Comparison of ENCODE assay signal across 7 mouse cellular contexts in the genomic region with DNA sequence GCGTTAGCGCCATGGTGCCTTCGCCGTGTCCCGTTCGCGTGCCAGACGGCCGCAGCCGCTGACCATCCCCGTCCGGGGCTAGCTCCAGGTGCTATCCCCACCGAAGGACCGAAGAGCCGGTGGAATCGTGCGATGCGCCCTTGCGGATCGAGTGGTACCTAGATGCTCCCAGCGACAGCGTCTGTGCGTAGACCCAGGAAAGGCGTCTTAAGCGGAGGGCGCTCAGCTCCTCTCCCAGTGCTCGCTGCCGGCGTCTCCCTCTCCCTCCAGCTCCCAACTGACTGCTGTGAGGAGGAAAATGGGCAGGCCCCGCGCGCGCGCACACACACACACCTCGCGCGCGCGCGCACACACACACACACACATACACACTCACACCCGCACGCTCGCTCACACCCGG. TPM values are rescaled to one million over a fixed set of nuclear protein-coding genes. Genes with fewer than 3 reads are reported as not detected.
A peak's percentile ranks its signal among the peaks of the same experiment; 100 is the strongest.
DNase-seq lines count a peak whose midpoint lies in the region; ATAC-seq lines count a peak whose summit lies in the region.

A gene (minus strand): TSS at position 270 of the 400 bp plus-strand sequence.

- H3K9ac ChIP-seq in lung, embryonic 16.5 days (ENCODE audit: low read length): no peak within 1 kb of the TSS
- H3K9ac ChIP-seq in forebrain, embryonic 11.5 days (ENCODE audit: low read length): peak within 1 kb of the TSS; percentile 64
- peak within 1 kb of the TSS; percentile 70 for H3K9ac ChIP-seq in midbrain, embryonic 11.5 days (ENCODE audit: low read length)

- under 1% methylated on average over 36 of the region's 44 CpGs for WGBS in lung, embryonic 16.5 days
- under 1% methylated on average over 43 of the region's 44 CpGs for WGBS in forebrain, embryonic 11.5 days
- WGBS in midbrain, embryonic 11.5 days: under 1% methylated on average over 44 of the region's 44 CpGs

- ATAC-seq in lung, embryonic 16.5 days (ENCODE audit: low read depth): no peak
- ATAC-seq in forebrain, embryonic 11.5 days (replicated peaks; ENCODE audit: low FRiP score): 0 out of 2 replicates have a peak, but pooled peaks have one; percentile 13
- ATAC-seq in midbrain, embryonic 11.5 days (ENCODE audit: low FRiP score): peak; percentile 20

- peaks cover 46% of the 10 kb centered on the region for H3K27me3 ChIP-seq in lung, embryonic 16.5 days (ENCODE audit: control insufficient read depth, insufficient read depth, low read depth, low read length)
- peaks cover 57% of the 10 kb centered on the region for H3K27me3 ChIP-seq in forebrain, embryonic 11.5 days (ENCODE audit: control insufficient read depth, insufficient read depth, low read length)
- H3K27me3 ChIP-seq in midbrain, embryonic 11.5 days (ENCODE audit: control insufficient read depth, insufficient read depth, low read length): peaks cover 32% of the 10 kb centered on the region

- H3K4me1 ChIP-seq in lung, embryonic 16.5 days (replicated peaks; ENCODE audit: control insufficient read depth, insufficient read depth, low read length): peaks cover 15% of the 10 kb centered on the region
- peaks cover 32% of the 10 kb centered on the region for H3K4me1 ChIP-seq in forebrain, embryonic 11.5 days (replicated peaks; ENCODE audit: control insufficient read depth, insufficient read depth, low read length)
- peaks cover 38% of the 10 kb centered on the region for H3K4me1 ChIP-seq in midbrain, embryonic 11.5 days (ENCODE audit: control insufficient read depth, insufficient read depth, low read length)

- no peaks in the 10 kb centered on the region for H3K9me3 ChIP-seq in lung, embryonic 16.5 days (ENCODE audit: control insufficient read depth, low read length)
- no peaks in the 10 kb centered on the region for H3K9me3 ChIP-seq in forebrain, embryonic 11.5 days (ENCODE audit: control insufficient read depth, low read length)
- no peaks in the 10 kb centered on the region for H3K9me3 ChIP-seq in midbrain, embryonic 11.5 days (ENCODE audit: control insufficient read depth, low read length)

- peak within 1 kb of the TSS; percentile 59 for H3K4me2 ChIP-seq in lung, embryonic 16.5 days (ENCODE audit: low read depth, low read length)
- H3K4me2 ChIP-seq in forebrain, embryonic 11.5 days (ENCODE audit: low read depth, low read length, severe bottlenecking): peak within 1 kb of the TSS; percentile 90
- H3K4me2 ChIP-seq in midbrain, embryonic 11.5 days: peak within 1 kb of the TSS; percentile 89

- peak within 1 kb of the TSS; percentile 37 for H3K4me3 ChIP-seq in lung, embryonic 16.5 days (ENCODE audit: low read length)
- H3K4me3 ChIP-seq in forebrain, embryonic 11.5 days (ENCODE audit: low read depth, low read length): peak within 1 kb of the TSS; percentile 42
- H3K4me3 ChIP-seq in midbrain, embryonic 11.5 days (ENCODE audit: low read depth, low read length): peak within 1 kb of the TSS; percentile 56

- H3K36me3 ChIP-seq in lung, embryonic 16.5 days (ENCODE audit: control insufficient read depth, insufficient read depth, low read length): no peaks in the 10 kb centered on the region
- H3K36me3 ChIP-seq in forebrain, embryonic 11.5 days (ENCODE audit: control insufficient read depth, insufficient read depth, low read length): no peaks in the 10 kb centered on the region
- no peaks in the 10 kb centered on the region for H3K36me3 ChIP-seq in midbrain, embryonic 11.5 days (ENCODE audit: control insufficient read depth, insufficient read depth, low read length)

- H3K27ac ChIP-seq in lung, embryonic 16.5 days (ENCODE audit: low read length): no peak within 1 kb of the TSS
- H3K27ac ChIP-seq in forebrain, embryonic 11.5 days (ENCODE audit: low read depth, low read length): no peak within 1 kb of the TSS
- no peak within 1 kb of the TSS; the same call in 1 of the 2 replicates for H3K27ac ChIP-seq in midbrain, embryonic 11.5 days (ENCODE audit: low read depth, low read length)

- DNase-seq in lung, postnatal 4 days: no peak
- peak; percentile 76 for DNase-seq in forebrain, embryonic 11.5 days (ENCODE audit: low spot score)
- peak; percentile 73 to 82 for DNase-seq in layer of hippocampus, adult 18-20 months (ENCODE audit: low spot score in 2 of 2)
- DNase-seq in midbrain, embryonic 11.5 days (ENCODE audit: low spot score, missing footprints): peak; percentile 95
- DNase-seq in T-cell, adult 2 months (ENCODE audit: low spot score): no peak
- no peak for DNase-seq in c-Kit-positive CD71-positive TER-119-positive erythroid progenitor cells, embryonic 14.5 days (ENCODE audit: low spot score)

RNA-seq across cellular contexts. Expression of the gene that starts here (rescaled TPM):
- 0.11 and 0.14 TPM in 2 replicates for polyA plus RNA-seq in lung, embryonic 16.5 days (2015; fragmentation: Nextera tagmentation; extraction: Ambion mirVana)
- 4.6 and 5.6 TPM in 2 replicates for polyA plus RNA-seq in forebrain, embryonic 11.5 days (2014; fragmentation: Nextera tagmentation; extraction: Ambion mirVana)
- total RNA-seq in layer of hippocampus, adult 18-20 months (2021): 100 to 1,000 TPM; 209 to 224 TPM
- 8.8 and 10.2 TPM in 2 replicates for polyA plus RNA-seq in midbrain, embryonic 11.5 days (2014; fragmentation: Nextera tagmentation; extraction: Ambion mirVana)

Comparison
In these comparisons a context has a peak if more than half of its experiments do, and no peak if none do; other contexts are left out.
1. DNase-seq: peak in forebrain, embryonic 11.5 days (single experiment), layer of hippocampus, adult 18-20 months (2 of 2) and midbrain, embryonic 11.5 days (single experiment); none in lung, postnatal 4 days (0 of 2), T-cell, adult 2 months (single experiment) and c-Kit-positive CD71-positive TER-119-positive erythroid progenitor cells, embryonic 14.5 days (single experiment).
2. Peak in every context shown above with its lines, with median percentiles within 50 percentile points of each other: H3K4me2 ChIP-seq and H3K4me3 ChIP-seq.